Mouse (Mus musculus): Measurements from ENCODE around the gene Nck2. TPM values are rescaled to one million over a fixed set of nuclear protein-coding genes. Genes with fewer than 3 reads are reported as not detected.
"Not testable (repeated sequence)": the region's sequence is repeated elsewhere in the genome, so short reads cannot be mapped to it uniquely, and the experiment has no call there.

Nck2 gene
- polyA plus RNA-seq, 1 experiment from 2014 or later, result 40.9 TPM

- Histone ChIP-seq H3K4me2 (no peak overlapping the region), H3K27ac (no peak overlapping the region), H3K27me3 (no peaks in the 10 kb centered on the region), H3K4me1 (no peaks in the 10 kb centered on the region), H3K9ac (no peak overlapping the region), H3K36me3 (replicated peaks) (peaks cover 2% of the 10 kb centered on the region; the same call in 1 of the 2 replicates), H3K9me3 (no peaks in the 10 kb centered on the region), H3K4me3 (replicated peaks) (no peak overlapping the region)
- ATAC-seq (ENCODE audit: low FRiP score), result no peak
- WGBS, result 90% methylated on average over 6 of the region's 6 CpGs
These were observed 91.2 kb downstream of the Nck2 start for GRCm38 (mm10) chr1:43535519-43536000.

- H3K27me3 ChIP-seq, result no peaks in the 10 kb centered on the region
- peaks cover 2% of the 10 kb centered on the region; the same call in 1 of the 2 replicates for H3K36me3 ChIP-seq (replicated peaks)
- no peak overlapping the region for H3K27ac ChIP-seq
- no peak for ATAC-seq (ENCODE audit: low FRiP score)
- no peaks in the 10 kb centered on the region for H3K9me3 ChIP-seq
- H3K4me3 ChIP-seq (replicated peaks), result no peak overlapping the region
- no peaks in the 10 kb centered on the region for H3K4me1 ChIP-seq
- no peak overlapping the region for H3K9ac ChIP-seq
- WGBS, result 94% methylated on average over 2 of the region's 2 CpGs
- H3K4me2 ChIP-seq, result no peak overlapping the region
These were observed 91.9 kb downstream of the Nck2 start for GRCm38 (mm10) chr1:43536266-43536665.

GRCm38 (mm10) chr1:43537021-43537420 is 92.6 kb downstream of the Nck2 start:
- Histone ChIP-seq H3K27ac (no peak overlapping the region), H3K4me2 (no peak overlapping the region), H3K4me3 (replicated peaks) (no peak overlapping the region), H3K27me3 (no peaks in the 10 kb centered on the region), H3K9me3 (no peaks in the 10 kb centered on the region), H3K9ac (no peak overlapping the region), H3K4me1 (peaks cover 3% of the 10 kb centered on the region; the same call in 1 of the 2 replicates), H3K36me3 (replicated peaks) (peaks cover 2% of the 10 kb centered on the region; the same call in 1 of the 2 replicates)
- 92% methylated on average over 3 of the region's 3 CpGs for WGBS
- no peak for ATAC-seq (ENCODE audit: low FRiP score)

GRCm38 (mm10) chr1:43537496-43537895 is 93.1 kb downstream of the Nck2 start:
- no peak overlapping the region for H3K4me2 ChIP-seq
- H3K9ac ChIP-seq, result no peak overlapping the region
- H3K9me3 ChIP-seq, result no peaks in the 10 kb centered on the region
- H3K4me1 ChIP-seq, result peaks cover 7% of the 10 kb centered on the region
- no peaks in the 10 kb centered on the region for H3K27me3 ChIP-seq
- ATAC-seq (ENCODE audit: low FRiP score), result no peak
- H3K27ac ChIP-seq, result no peak overlapping the region
- H3K36me3 ChIP-seq (replicated peaks), result peaks cover 2% of the 10 kb centered on the region; the same call in 1 of the 2 replicates
- H3K4me3 ChIP-seq (replicated peaks), result no peak overlapping the region

GRCm38 (mm10) chr1:43538716-43539115 is 94.3 kb downstream of the Nck2 start:
- Histone ChIP-seq H3K27ac (no peak overlapping the region), H3K9me3 (no peaks in the 10 kb centered on the region), H3K36me3 (replicated peaks) (peaks cover 2% of the 10 kb centered on the region; the same call in 1 of the 2 replicates), H3K27me3 (no peaks in the 10 kb centered on the region), H3K4me2 (no peak overlapping the region), H3K4me1 (peaks cover 11% of the 10 kb centered on the region), H3K4me3 (replicated peaks) (no peak overlapping the region), H3K9ac (no peak overlapping the region)
- WGBS, result 97% methylated on average over 2 of the region's 2 CpGs
- ATAC-seq (ENCODE audit: low FRiP score), result no peak

GRCm38 (mm10) chr1:43539689-43540380 is 95.5 kb downstream of the Nck2 start:
- Histone ChIP-seq H3K4me3 (replicated peaks) (no peak overlapping the region), H3K9me3 (no peaks in the 10 kb centered on the region), H3K27me3 (no peaks in the 10 kb centered on the region), H3K36me3 (replicated peaks) (peaks cover 2% of the 10 kb centered on the region; the same call in 1 of the 2 replicates), H3K9ac (no peak overlapping the region), H3K4me2 (no peak overlapping the region), H3K4me1 (peaks cover 11% of the 10 kb centered on the region), H3K27ac (no peak overlapping the region)
- 86% methylated on average over 4 of the region's 4 CpGs for WGBS
- no peak for ATAC-seq (ENCODE audit: low FRiP score)

- WGBS, result 73% methylated on average over 4 of the region's 4 CpGs
- ATAC-seq (ENCODE audit: low FRiP score), result no peak
- no peak overlapping the region for H3K4me3 ChIP-seq (replicated peaks)
- no peaks in the 10 kb centered on the region for H3K27me3 ChIP-seq
- H3K27ac ChIP-seq, result no peak overlapping the region
- H3K4me1 ChIP-seq, result peaks cover 13% of the 10 kb centered on the region
- no peaks in the 10 kb centered on the region for H3K9me3 ChIP-seq
- H3K36me3 ChIP-seq (replicated peaks), result no peaks in the 10 kb centered on the region
- H3K4me2 ChIP-seq, result no peak overlapping the region
- no peak overlapping the region for H3K9ac ChIP-seq
These were observed 98.0 kb downstream of the Nck2 start for GRCm38 (mm10) chr1:43542339-43542738.

GRCm38 (mm10) chr1:43547644-43548043 is 103.3 kb downstream of the Nck2 start:
- no peak overlapping the region for H3K4me2 ChIP-seq
- no peaks in the 10 kb centered on the region for H3K36me3 ChIP-seq (replicated peaks)
- no peaks in the 10 kb centered on the region for H3K9me3 ChIP-seq
- H3K4me1 ChIP-seq, result peaks cover 5% of the 10 kb centered on the region
- 84% methylated on average over 2 of the region's 2 CpGs for WGBS
- H3K27ac ChIP-seq, result no peak overlapping the region
- H3K4me3 ChIP-seq (replicated peaks), result no peak overlapping the region
- no peak overlapping the region for H3K9ac ChIP-seq
- H3K27me3 ChIP-seq, result no peaks in the 10 kb centered on the region
- no peak for ATAC-seq (ENCODE audit: low FRiP score)

GRCm38 (mm10) chr1:43548749-43549148 is 104.4 kb downstream of the Nck2 start:
- Histone ChIP-seq H3K4me2 (no peak overlapping the region), H3K4me3 (replicated peaks) (no peak overlapping the region), H3K9me3 (no peaks in the 10 kb centered on the region), H3K4me1 (0 out of 2 replicates have a peak, but pooled peaks cover 2% of the 10 kb centered on the region), H3K36me3 (replicated peaks) (peaks cover 2% of the 10 kb centered on the region; the same call in 1 of the 2 replicates), H3K27me3 (no peaks in the 10 kb centered on the region), H3K27ac (no peak overlapping the region), H3K9ac (no peak overlapping the region)
- WGBS, result 94% methylated on average over 5 of the region's 5 CpGs
- ATAC-seq (ENCODE audit: low FRiP score), result no peak

- WGBS, result 94% methylated on average over 3 of the region's 3 CpGs
These were observed 106.1 kb downstream of the Nck2 start for GRCm38 (mm10) chr1:43550525-43550924.

GRCm38 (mm10) chr1:43553989-43554679 is 109.8 kb downstream of the Nck2 start:
- not testable (repeated sequence) for H3K27me3 ChIP-seq; H3K9ac ChIP-seq; H3K4me2 ChIP-seq; H3K27ac ChIP-seq; ATAC-seq (ENCODE audit: low FRiP score); H3K4me3 ChIP-seq (replicated peaks); H3K9me3 ChIP-seq
- Histone ChIP-seq H3K4me1 (peaks cover 12% of the 10 kb centered on the region), H3K36me3 (replicated peaks) (peaks cover 14% of the 10 kb centered on the region)
- 95% methylated on average over 37 of the region's 37 CpGs for WGBS

More at GRCm38 (mm10) chr1:43550525-43550924, 106.1 kb downstream of the Nck2 start:
- no peak overlapping the region for H3K4me2 ChIP-seq
- H3K4me3 ChIP-seq (replicated peaks), result no peak overlapping the region
- H3K4me1 ChIP-seq, result peaks cover 7% of the 10 kb centered on the region
- H3K27ac ChIP-seq, result no peak overlapping the region
- H3K36me3 ChIP-seq (replicated peaks), result peaks cover 14% of the 10 kb centered on the region
- no peak overlapping the region for H3K9ac ChIP-seq
- ATAC-seq (ENCODE audit: low FRiP score), result no peak
- H3K9me3 ChIP-seq, result no peaks in the 10 kb centered on the region
- H3K27me3 ChIP-seq, result no peaks in the 10 kb centered on the region

- H3K36me3 ChIP-seq (replicated peaks), result peaks cover 14% of the 10 kb centered on the region
- no peaks in the 10 kb centered on the region for H3K27me3 ChIP-seq
- H3K4me3 ChIP-seq (replicated peaks), result no peak overlapping the region
- H3K4me1 ChIP-seq, result peaks cover 12% of the 10 kb centered on the region
- H3K27ac ChIP-seq, result 0 out of 2 replicates have a peak overlapping the region, but pooled peaks have one; percentile 15
- H3K9ac ChIP-seq, result no peak overlapping the region
- H3K4me2 ChIP-seq, result no peak overlapping the region
- 0 out of 2 replicates have a peak, but pooled peaks have one; percentile 39 for ATAC-seq (ENCODE audit: low FRiP score)
- H3K9me3 ChIP-seq, result no peaks in the 10 kb centered on the region
- 64% methylated on average over 12 of the region's 12 CpGs for WGBS
These were observed 111.0 kb downstream of the Nck2 start for GRCm38 (mm10) chr1:43555222-43555974.
